Mouse (Mus musculus): Measurements from ENCODE around the gene Olfr114. TPM values are rescaled to one million over a fixed set of nuclear protein-coding genes. Genes with fewer than 3 reads are reported as not detected.

The Olfr114 gene
- polyA plus RNA-seq, 1 experiment, result not detected

DNA sequence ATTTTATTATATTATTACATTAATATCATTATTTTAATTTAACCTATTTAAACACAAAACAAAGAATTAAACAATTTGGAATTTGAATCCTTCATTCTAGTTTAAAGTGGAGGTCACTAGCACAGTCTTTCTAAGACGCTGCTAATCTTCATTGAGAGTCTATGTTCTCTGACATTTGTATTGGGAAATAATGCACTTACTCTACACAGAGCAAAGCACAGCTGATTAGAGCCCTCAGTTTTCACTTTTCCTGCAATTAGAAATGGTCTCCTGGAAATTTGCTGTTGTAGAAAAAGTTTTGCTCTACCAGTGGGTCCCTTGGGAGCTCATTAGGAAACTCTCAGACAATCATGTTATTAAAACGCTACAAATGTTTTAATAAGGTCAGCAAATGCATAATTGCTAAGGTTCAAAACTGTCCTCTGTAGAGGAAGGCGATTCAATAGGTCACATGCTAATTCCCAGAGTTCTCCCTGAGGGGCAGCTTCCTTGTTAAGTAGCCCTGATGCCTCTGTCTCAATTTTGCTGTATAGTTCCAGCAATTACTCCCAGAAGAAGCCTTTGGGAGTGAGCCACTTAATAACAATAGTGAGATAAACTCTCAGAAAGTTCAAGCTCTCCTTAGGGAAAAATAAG, 48.6 kb downstream of the Olfr114 start:
- no peaks in the 10 kb centered on the region for H3K79me2 ChIP-seq (ENCODE audit: control insufficient read depth, insufficient read depth)
- H3K4me3 ChIP-seq (ENCODE audit: insufficient read depth, poor library complexity, severe bottlenecking), result no peak overlapping the region
- TF ChIP-seq CTCF (IDR thresholded peaks at IDR 0.05; ENCODE audit: control insufficient read depth, insufficient read depth, insufficient read length), result no peak
- TF ChIP-seq USF1 (IDR thresholded peaks at IDR 0.05; ENCODE audit: low read depth), result no peak
- H3ac ChIP-seq (ENCODE audit: control insufficient read depth, insufficient read length, low read depth), result no peak overlapping the region
- H3K79me3 ChIP-seq (ENCODE audit: low read depth), result no peaks in the 10 kb centered on the region
- H3K36me3 ChIP-seq (ENCODE audit: control insufficient read depth, insufficient read depth), result no peaks in the 10 kb centered on the region
- no peaks in the 10 kb centered on the region for H3K27me3 ChIP-seq (ENCODE audit: control insufficient read depth, insufficient read depth, insufficient read length)

DNA sequence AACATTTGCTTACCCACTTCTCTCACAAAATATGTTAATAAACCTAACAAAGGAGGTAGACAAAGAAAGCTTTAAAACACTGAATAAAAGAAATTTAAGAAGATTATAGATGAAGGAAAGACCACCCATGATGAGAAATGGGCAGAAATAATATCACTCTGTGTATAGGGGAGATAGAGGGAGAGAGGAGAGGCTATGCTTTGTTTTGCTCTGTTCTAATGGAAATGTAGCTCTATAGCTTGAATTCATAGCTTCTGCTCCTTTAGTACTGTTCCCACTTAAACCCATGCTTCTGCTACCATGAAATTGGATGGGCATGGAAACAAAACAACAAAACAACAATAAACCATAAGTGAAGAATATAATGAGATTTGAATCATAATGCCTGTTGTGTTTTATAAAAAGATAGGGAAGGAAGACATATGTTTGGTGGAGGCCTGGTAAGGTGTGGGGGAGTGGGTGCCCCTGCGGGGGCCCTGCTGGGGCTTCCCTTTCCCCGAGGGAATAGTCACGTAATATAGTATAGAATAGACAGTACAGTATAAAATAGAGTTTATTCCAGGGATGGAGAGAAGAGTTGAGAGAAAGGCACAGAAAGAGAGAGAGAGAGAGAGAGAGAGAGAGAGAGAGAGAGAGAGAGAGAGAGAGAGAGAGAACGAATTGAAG, 51.0 kb downstream of the Olfr114 start:
- H3K79me3 ChIP-seq (ENCODE audit: low read depth), result no peaks in the 10 kb centered on the region
- H3K4me3 ChIP-seq (ENCODE audit: insufficient read depth, poor library complexity, severe bottlenecking), result no peak overlapping the region
- H3K36me3 ChIP-seq (ENCODE audit: control insufficient read depth, insufficient read depth), result no peaks in the 10 kb centered on the region
- H3ac ChIP-seq (ENCODE audit: control insufficient read depth, insufficient read length, low read depth), result no peak overlapping the region
- no peaks in the 10 kb centered on the region for H3K79me2 ChIP-seq (ENCODE audit: control insufficient read depth, insufficient read depth)
- TF ChIP-seq CTCF (IDR thresholded peaks at IDR 0.05; ENCODE audit: control insufficient read depth, insufficient read depth, insufficient read length) (no peak), USF1 (IDR thresholded peaks at IDR 0.05; ENCODE audit: low read depth) (no peak), FOSL1 (IDR thresholded peaks at IDR 0.05; ENCODE audit: insufficient read depth, low read length, poor library complexity, severe bottlenecking) (no peak), MYOD1 (IDR thresholded peaks at IDR 0.05; ENCODE audit: control insufficient read depth, insufficient read length, low read depth) (no peak), CEBPB (IDR thresholded peaks at IDR 0.05; ENCODE audit: low read depth) (no peak), MYOG (IDR thresholded peaks at IDR 0.05; ENCODE audit: control insufficient read depth, extremely low read depth, insufficient read length) (no peak), MAX (IDR thresholded peaks at IDR 0.05) (no peak)
- H3K27me3 ChIP-seq (ENCODE audit: control insufficient read depth, insufficient read depth, insufficient read length), result no peaks in the 10 kb centered on the region

Other genes starting within 250 kb of the Olfr114 start
- not detected for gene Olfr104-ps, start 233.2 kb downstream of the Olfr114 start, polyA plus RNA-seq (2012; fragmentation: generic; extraction: Trizol)
- not detected for gene Olfr105-ps, start 213.7 kb downstream of the Olfr114 start, polyA plus RNA-seq (2012; fragmentation: generic; extraction: Trizol)
- not detected for gene Olfr106-ps, start 202.3 kb downstream of the Olfr114 start, polyA plus RNA-seq (2012; fragmentation: generic; extraction: Trizol)
- gene Olfr107, start 193.5 kb downstream of the Olfr114 start, polyA plus RNA-seq (2012; fragmentation: generic; extraction: Trizol), result not detected
- not detected for gene Olfr108, start 147.3 kb downstream of the Olfr114 start, polyA plus RNA-seq (2012; fragmentation: generic; extraction: Trizol)
- not detected for gene Olfr109, start 133.8 kb downstream of the Olfr114 start, polyA plus RNA-seq (2012; fragmentation: generic; extraction: Trizol)
- gene H2-M2, start 109.2 kb downstream of the Olfr114 start, polyA plus RNA-seq (2012; fragmentation: generic; extraction: Trizol), result not detected
- not detected for gene Olfr110, start 100.3 kb downstream of the Olfr114 start, polyA plus RNA-seq (2012; fragmentation: generic; extraction: Trizol)
- not detected for gene Olfr111, start 84.7 kb downstream of the Olfr114 start, polyA plus RNA-seq (2012; fragmentation: generic; extraction: Trizol)
- not detected for gene Olfr112, start 23.3 kb downstream of the Olfr114 start, polyA plus RNA-seq (2012; fragmentation: generic; extraction: Trizol)
- not detected for gene Olfr113, start 15.1 kb downstream of the Olfr114 start, polyA plus RNA-seq (2012; fragmentation: generic; extraction: Trizol)
- gene Olfr115, start 34.4 kb upstream of the Olfr114 start, polyA plus RNA-seq (2012; fragmentation: generic; extraction: Trizol), result not detected
- not detected for gene Olfr116, start 34.5 kb upstream of the Olfr114 start, polyA plus RNA-seq (2012; fragmentation: generic; extraction: Trizol)
- gene Olfr117, start 71.0 kb upstream of the Olfr114 start, polyA plus RNA-seq (2012; fragmentation: generic; extraction: Trizol), result not detected
- not detected for gene Olfr118, start 74.2 kb upstream of the Olfr114 start, polyA plus RNA-seq (2012; fragmentation: generic; extraction: Trizol)
- gene Olfr119, start 103.8 kb upstream of the Olfr114 start, polyA plus RNA-seq (2012; fragmentation: generic; extraction: Trizol), result not detected
- gene Olfr120, start 129.1 kb upstream of the Olfr114 start, polyA plus RNA-seq (2012; fragmentation: generic; extraction: Trizol), result not detected
- gene Olfr121, start 156.1 kb upstream of the Olfr114 start, polyA plus RNA-seq (2012; fragmentation: generic; extraction: Trizol), result not detected
- not detected for gene Olfr122, start 175.9 kb upstream of the Olfr114 start, polyA plus RNA-seq (2012; fragmentation: generic; extraction: Trizol)
- gene Olfr123, start 200.8 kb upstream of the Olfr114 start, polyA plus RNA-seq (2012; fragmentation: generic; extraction: Trizol), result not detected
- gene Olfr124, start 207.1 kb upstream of the Olfr114 start, polyA plus RNA-seq (2012; fragmentation: generic; extraction: Trizol), result not detected
- gene Olfr125, start 240.2 kb upstream of the Olfr114 start, polyA plus RNA-seq (2012; fragmentation: generic; extraction: Trizol), result not detected

All from C2C12 (cell line).